Mouse (Mus musculus): ENCODE data around the gene Hoxa6. TPM values are rescaled to one million over a fixed set of nuclear protein-coding genes. Genes with fewer than 3 reads are reported as not detected.

Hoxa6 gene
- polyA plus RNA-seq, 1 experiment from 2014 or later, result not detected

DNA sequence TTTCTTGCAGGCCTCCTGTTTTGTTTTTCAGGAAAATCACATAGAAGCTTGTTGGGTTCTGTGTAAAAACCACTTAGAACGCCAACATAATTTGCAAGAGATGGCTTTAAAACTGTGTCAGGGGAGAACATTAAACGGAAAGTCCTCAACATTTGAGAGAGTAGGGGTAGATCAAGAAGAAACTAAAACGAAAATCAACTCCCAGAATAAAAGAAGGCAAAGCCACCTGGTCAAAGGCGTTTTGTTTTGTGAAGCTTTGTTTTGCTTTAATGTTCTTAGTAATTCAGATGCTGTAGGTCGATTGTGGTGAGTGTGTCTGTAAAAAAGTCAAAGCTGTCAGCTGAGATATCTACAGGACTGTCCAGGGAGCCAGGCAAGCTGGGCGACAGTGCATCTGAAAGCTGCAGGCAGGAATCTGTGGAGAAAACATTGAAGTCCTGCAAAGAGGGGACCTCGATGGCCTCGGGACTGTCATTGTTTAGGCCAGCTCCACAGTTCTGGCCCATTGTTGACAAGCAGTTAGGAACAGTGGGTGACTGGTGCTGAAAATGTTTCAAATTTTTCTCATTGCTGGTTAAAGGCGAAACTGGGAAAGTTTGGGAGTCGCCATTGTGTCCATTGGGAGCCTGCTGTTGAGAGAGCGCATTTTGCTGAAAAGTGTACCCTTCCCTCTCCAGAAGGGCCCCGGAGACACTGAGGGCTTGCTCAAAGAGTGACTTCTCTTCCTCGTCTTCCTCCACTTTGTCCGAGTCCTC lies 45.7 kb downstream of the Hoxa6 start:
- no peaks in the 10 kb centered on the region for H3K9me3 ChIP-seq (ENCODE audit: control insufficient read depth, low read length)
- no peak overlapping the region for H3K27ac ChIP-seq (replicated peaks; ENCODE audit: low read depth, low read length)
- no peak overlapping the region for H3K4me2 ChIP-seq (ENCODE audit: low read length)
- WGBS, result 2% methylated on average over 14 of the region's 14 CpGs
- H3K27me3 ChIP-seq (ENCODE audit: control insufficient read depth, insufficient read depth, low read length), result peaks cover 96% of the 10 kb centered on the region
- no peak for ATAC-seq (ENCODE audit: low FRiP score, low TSS enrichment)
- H3K36me3 ChIP-seq (ENCODE audit: control insufficient read depth, insufficient read depth, low read length), result no peaks in the 10 kb centered on the region
- no peak overlapping the region for H3K4me3 ChIP-seq (replicated peaks; ENCODE audit: low read depth, low read length)
- H3K9ac ChIP-seq (replicated peaks; ENCODE audit: low read length), result no peak overlapping the region
- peaks cover 8% of the 10 kb centered on the region for H3K4me1 ChIP-seq (ENCODE audit: control insufficient read depth, insufficient read depth, low read length)
- DNase-seq, result no peak

DNA sequence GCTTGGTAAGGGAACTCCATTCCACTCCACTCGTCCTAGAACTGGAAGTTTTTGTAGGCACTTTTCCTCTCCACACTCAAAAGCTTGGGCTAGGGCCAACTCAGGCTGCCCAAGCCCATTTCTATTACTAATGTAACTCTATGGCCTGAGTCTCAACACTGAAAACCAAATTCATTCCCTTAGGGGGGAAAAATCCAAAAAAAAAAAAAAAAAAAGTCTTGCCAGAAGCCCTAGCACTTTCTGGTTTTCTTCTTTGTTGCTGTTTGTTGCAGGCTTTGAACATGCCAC lies 46.5 kb downstream of the Hoxa6 start:
- H3K9ac ChIP-seq (replicated peaks; ENCODE audit: low read length), result no peak overlapping the region
- no peak for DNase-seq
- peaks cover 8% of the 10 kb centered on the region for H3K4me1 ChIP-seq (ENCODE audit: control insufficient read depth, insufficient read depth, low read length)
- H3K27me3 ChIP-seq (ENCODE audit: control insufficient read depth, insufficient read depth, low read length), result peaks cover 96% of the 10 kb centered on the region
- no peak overlapping the region for H3K4me3 ChIP-seq (replicated peaks; ENCODE audit: low read depth, low read length)
- ATAC-seq (ENCODE audit: low FRiP score, low TSS enrichment), result no peak
- 8% methylated on average over 1 of the region's 1 CpGs for WGBS
- H3K27ac ChIP-seq (replicated peaks; ENCODE audit: low read depth, low read length), result no peak overlapping the region
- no peaks in the 10 kb centered on the region for H3K36me3 ChIP-seq (ENCODE audit: control insufficient read depth, insufficient read depth, low read length)
- no peaks in the 10 kb centered on the region for H3K9me3 ChIP-seq (ENCODE audit: control insufficient read depth, low read length)
- H3K4me2 ChIP-seq (ENCODE audit: low read length), result no peak overlapping the region

DNA sequence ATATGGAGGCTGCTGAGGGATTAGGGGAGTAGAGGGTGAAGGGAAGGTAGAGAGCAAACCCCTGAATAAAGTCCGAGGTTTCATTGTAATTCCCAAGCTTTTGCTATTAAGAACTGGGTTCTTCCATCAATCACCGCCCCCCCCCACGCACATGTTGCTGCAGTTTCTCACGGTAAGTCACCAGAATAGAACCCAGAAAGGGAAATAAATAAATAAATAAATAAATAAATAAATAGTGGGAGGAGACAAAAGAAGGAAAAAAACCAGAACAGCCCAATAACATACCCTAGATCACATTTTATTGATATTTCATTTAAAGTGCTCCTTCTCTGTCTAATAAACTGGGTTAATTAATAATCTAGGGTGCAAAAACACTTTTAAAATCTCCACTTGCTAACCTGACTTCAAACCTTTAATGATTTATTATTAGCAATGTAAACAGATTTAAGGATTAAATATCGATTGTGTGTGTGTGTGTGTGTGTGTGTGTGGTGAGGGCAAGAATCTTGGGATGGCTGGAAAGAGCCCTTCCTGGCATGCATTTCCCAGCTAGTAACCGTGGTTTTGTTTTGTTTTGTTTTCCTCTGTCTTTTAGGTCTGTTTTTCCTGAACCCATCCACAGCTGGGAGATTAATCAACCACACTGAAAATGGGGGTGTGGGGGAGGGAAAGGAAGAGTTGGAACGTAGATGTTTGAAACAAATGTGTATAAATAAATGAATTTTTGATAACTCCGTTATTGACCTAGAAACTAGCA lies 47.0 kb downstream of the Hoxa6 start:
- H3K27ac ChIP-seq (replicated peaks; ENCODE audit: low read depth, low read length), result no peak overlapping the region
- ATAC-seq (ENCODE audit: low FRiP score, low TSS enrichment) (no peak), DNase-seq (no peak)

DNA sequence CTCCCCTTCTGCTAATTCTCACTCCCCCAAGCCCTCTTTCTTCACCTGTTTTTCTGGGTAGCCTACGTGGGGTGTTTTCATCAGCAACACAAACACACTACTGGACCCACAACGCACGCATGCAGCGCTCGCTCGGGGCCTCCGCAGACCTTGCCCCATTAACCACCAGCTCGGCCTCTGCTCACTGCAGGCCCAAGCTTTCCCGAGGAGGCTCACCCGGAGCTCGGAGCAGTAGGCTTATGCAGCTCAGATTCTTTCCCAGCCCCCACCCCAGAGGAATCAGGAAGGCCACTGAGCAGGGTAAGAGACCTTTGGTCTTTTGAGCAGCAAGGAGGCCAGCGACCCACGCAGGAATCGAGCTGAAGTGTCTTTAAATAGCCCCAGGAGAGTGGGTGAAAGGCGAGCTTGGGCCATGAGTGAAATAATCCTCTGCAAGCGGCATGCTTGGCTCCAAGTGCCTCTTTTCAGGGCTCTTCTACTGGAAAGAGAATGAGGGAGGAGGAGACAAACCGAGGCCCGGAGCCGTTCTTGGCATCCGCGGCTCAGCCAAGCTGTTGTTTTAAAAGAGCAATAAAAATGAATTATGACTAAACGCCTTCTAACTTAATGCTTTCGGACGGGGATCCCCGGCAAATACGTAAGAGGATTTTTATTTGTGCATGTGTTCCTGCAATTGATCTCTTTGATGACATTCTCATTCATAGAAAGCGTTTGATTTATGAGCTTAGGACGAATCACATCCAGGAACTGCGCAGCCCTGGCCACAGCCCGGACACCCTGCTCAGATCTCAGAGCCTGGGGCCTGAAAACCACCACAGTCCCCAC lies 47.8 kb downstream of the Hoxa6 start:
- Histone ChIP-seq H3K36me3 (ENCODE audit: control insufficient read depth, insufficient read depth, low read length) (no peaks in the 10 kb centered on the region), H3K4me3 (replicated peaks; ENCODE audit: low read depth, low read length) (no peak overlapping the region), H3K9ac (replicated peaks; ENCODE audit: low read length) (no peak overlapping the region), H3K27ac (replicated peaks; ENCODE audit: low read depth, low read length) (no peak overlapping the region), H3K4me1 (ENCODE audit: control insufficient read depth, insufficient read depth, low read length) (peaks cover 8% of the 10 kb centered on the region), H3K4me2 (ENCODE audit: low read length) (no peak overlapping the region), H3K9me3 (ENCODE audit: control insufficient read depth, low read length) (no peaks in the 10 kb centered on the region), H3K27me3 (ENCODE audit: control insufficient read depth, insufficient read depth, low read length) (peaks cover 96% of the 10 kb centered on the region)
- 1% methylated on average over 30 of the region's 30 CpGs for WGBS
- DNase-seq, result peak; percentile 28
- no peak for ATAC-seq (ENCODE audit: low FRiP score, low TSS enrichment)

More for the DNA sequence above, 47.0 kb downstream of the Hoxa6 start:
- 3% methylated on average over 8 of the region's 8 CpGs for WGBS
- Histone ChIP-seq H3K4me1 (ENCODE audit: control insufficient read depth, insufficient read depth, low read length) (peaks cover 8% of the 10 kb centered on the region), H3K4me3 (replicated peaks; ENCODE audit: low read depth, low read length) (no peak overlapping the region), H3K9me3 (ENCODE audit: control insufficient read depth, low read length) (no peaks in the 10 kb centered on the region), H3K4me2 (ENCODE audit: low read length) (no peak overlapping the region), H3K27me3 (ENCODE audit: control insufficient read depth, insufficient read depth, low read length) (peaks cover 96% of the 10 kb centered on the region), H3K36me3 (ENCODE audit: control insufficient read depth, insufficient read depth, low read length) (no peaks in the 10 kb centered on the region), H3K9ac (replicated peaks; ENCODE audit: low read length) (no peak overlapping the region)

DNA sequence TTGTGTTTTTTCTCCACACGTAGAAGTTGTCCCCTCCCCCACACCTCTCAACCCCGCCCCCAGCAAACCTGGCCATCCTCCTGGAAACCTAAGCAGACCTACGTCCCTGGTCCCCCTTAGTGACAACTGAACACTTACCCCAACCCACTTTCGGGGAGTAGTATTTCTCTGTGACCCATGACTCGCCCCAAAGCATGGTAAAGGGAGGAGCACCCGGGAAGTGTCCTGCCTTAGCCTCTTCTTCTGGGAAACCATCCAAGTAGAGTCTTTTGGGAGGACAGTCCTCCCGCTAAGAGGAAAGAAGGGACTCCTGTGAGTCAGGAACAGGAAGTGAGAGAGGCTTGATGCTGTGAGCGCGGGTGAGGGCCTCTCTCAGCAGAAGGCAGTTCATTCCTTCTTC lies 48.5 kb downstream of the Hoxa6 start:
- 5% methylated on average over 9 of the region's 9 CpGs for WGBS
- no peak for ATAC-seq (ENCODE audit: low FRiP score, low TSS enrichment)
- Histone ChIP-seq H3K4me2 (ENCODE audit: low read length) (no peak overlapping the region), H3K36me3 (ENCODE audit: control insufficient read depth, insufficient read depth, low read length) (no peaks in the 10 kb centered on the region), H3K9ac (replicated peaks; ENCODE audit: low read length) (no peak overlapping the region), H3K9me3 (ENCODE audit: control insufficient read depth, low read length) (no peaks in the 10 kb centered on the region), H3K4me3 (replicated peaks; ENCODE audit: low read depth, low read length) (no peak overlapping the region), H3K27ac (replicated peaks; ENCODE audit: low read depth, low read length) (no peak overlapping the region), H3K27me3 (ENCODE audit: control insufficient read depth, insufficient read depth, low read length) (peaks cover 97% of the 10 kb centered on the region), H3K4me1 (ENCODE audit: control insufficient read depth, insufficient read depth, low read length) (peaks cover 8% of the 10 kb centered on the region)
- peak; percentile 2 for DNase-seq

DNA sequence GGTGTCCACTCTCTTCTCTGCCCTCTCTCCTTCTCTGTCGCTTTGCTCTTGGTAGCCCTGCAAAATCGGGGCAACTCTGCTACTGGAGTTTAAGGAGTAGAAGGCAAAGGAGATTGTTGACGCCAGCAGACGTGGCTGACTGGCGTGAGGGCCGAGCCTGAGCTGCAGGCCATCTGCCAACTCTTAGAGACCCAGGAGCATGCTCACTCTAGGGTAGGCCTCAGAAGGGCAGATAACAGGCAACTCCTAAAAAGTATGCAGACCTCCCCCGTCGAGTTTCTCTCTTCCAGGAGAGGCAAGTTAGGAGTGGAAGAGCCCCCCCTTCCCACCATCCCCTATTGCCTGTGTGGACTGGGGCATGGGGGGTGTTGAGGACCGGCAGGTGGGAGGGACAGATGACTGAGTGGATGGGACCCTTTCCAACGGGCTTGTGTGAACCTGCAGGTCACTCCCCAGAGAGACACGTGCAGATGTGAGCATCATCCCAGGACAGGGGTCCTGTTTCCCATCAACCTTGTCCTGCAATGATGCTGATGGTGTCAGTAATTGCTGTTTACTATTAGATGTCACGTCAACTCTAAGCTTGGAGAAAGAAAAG lies 49.3 kb downstream of the Hoxa6 start:
- Histone ChIP-seq H3K4me3 (replicated peaks; ENCODE audit: low read depth, low read length) (no peak overlapping the region; the same call in 1 of the 2 replicates), H3K9me3 (ENCODE audit: control insufficient read depth, low read length) (no peaks in the 10 kb centered on the region), H3K27me3 (ENCODE audit: control insufficient read depth, insufficient read depth, low read length) (peaks cover 97% of the 10 kb centered on the region), H3K4me2 (ENCODE audit: low read length) (peak overlapping the region; percentile 85), H3K4me1 (ENCODE audit: control insufficient read depth, insufficient read depth, low read length) (peaks cover 8% of the 10 kb centered on the region), H3K27ac (replicated peaks; ENCODE audit: low read depth, low read length) (no peak overlapping the region), H3K9ac (replicated peaks; ENCODE audit: low read length) (no peak overlapping the region), H3K36me3 (ENCODE audit: control insufficient read depth, insufficient read depth, low read length) (no peaks in the 10 kb centered on the region)
- ATAC-seq (ENCODE audit: low FRiP score, low TSS enrichment), result no peak
- DNase-seq, result peak; percentile 8
- 2% methylated on average over 12 of the region's 12 CpGs for WGBS

DNA sequence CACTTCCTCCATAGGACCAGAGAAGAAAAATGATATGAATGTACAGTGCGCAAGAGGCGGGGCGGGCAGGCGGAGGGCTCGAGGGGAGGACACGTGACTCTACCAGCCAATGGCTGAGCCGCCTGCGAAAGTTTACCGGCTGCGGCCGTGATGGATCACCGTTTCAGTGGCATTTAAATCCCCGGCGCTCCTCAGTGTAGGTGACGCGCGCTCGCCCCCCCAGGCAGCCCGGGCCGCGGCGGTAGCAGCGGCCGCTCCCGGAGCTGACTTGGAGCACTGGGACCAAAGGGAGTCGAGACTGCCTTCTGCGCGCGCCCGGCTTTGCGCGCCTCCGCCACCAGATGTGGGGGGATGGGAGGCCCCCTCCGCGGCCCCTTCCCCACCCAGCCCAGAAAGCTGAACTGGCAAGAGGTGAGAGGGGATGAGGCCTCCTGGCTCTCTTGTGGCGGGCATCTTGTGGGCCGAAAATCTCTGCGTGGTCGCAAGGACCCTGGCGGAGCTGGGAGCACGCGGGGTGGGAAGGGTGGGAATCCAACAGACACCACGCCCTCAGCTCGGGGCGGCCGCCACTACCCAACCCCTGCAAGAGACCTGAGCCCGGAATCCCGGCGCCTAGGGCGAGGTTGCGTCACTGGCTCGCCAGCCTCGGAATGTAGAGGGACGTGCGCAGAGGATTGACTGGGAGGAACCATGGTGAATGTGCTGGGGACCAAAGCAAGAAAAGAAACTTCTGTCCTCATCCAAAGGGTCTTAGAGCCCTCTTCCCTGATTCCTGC lies 50.1 kb downstream of the Hoxa6 start, which contains the start of gene Hoxa1:
Gene Hoxa1 (minus strand): TSS at position 42 of the 776 bp plus-strand sequence.
- WGBS, result under 1% methylated on average over 54 of the region's 55 CpGs
- Histone ChIP-seq H3K9ac (replicated peaks; ENCODE audit: low read length) (no peak within 1 kb of the TSS; the same call in 1 of the 2 replicates), H3K27me3 (ENCODE audit: control insufficient read depth, insufficient read depth, low read length) (peaks cover 96% of the 10 kb centered on the region), H3K36me3 (ENCODE audit: control insufficient read depth, insufficient read depth, low read length) (no peaks in the 10 kb centered on the region), H3K4me2 (ENCODE audit: low read length) (peak within 1 kb of the TSS; percentile 85), H3K9me3 (ENCODE audit: control insufficient read depth, low read length) (no peaks in the 10 kb centered on the region), H3K27ac (replicated peaks; ENCODE audit: low read depth, low read length) (no peak within 1 kb of the TSS), H3K4me1 (ENCODE audit: control insufficient read depth, insufficient read depth, low read length) (peaks cover 8% of the 10 kb centered on the region), H3K4me3 (replicated peaks; ENCODE audit: low read depth, low read length) (peak within 1 kb of the TSS; percentile 43)
- ATAC-seq (ENCODE audit: low FRiP score, low TSS enrichment), result peak; percentile 60; the same call in 1 of the 2 replicates
- peak; percentile 64 for DNase-seq

Measured in midbrain, embryonic 14.5 days (tissue).